Mouse (Mus musculus) lung, embryonic 16.5 days (tissue): Measurements from ENCODE around the gene Pold1. TPM values are rescaled to one million over a fixed set of nuclear protein-coding genes. Genes with fewer than 3 reads are reported as not detected.

Experiments
- ATAC-seq: fragments of 200-750 bp; cut with Nextera tagmentation; 2 replicates; pipeline ENCODE4 v1.8.0; 2017; ENCODE audit warnings: low read depth, mild to moderate bottlenecking, moderate library complexity
- H3K27ac ChIP-seq: fragments of 300-500 bp; sonication (generic); 2 replicates; pipeline ENCODE4 v1.5.1; 2014; ENCODE audit warnings: mild to moderate bottlenecking, control low read depth, low read length
- H3K27me3 ChIP-seq: fragments of 300-500 bp; sonication (generic); 2 replicates; pipeline ENCODE4 v1.6.1; 2014; ENCODE audit warnings: low read depth, low read length, mixed read lengths; ENCODE audit not compliant: control insufficient read depth, insufficient read depth
- H3K36me3 ChIP-seq: fragments of 300-500 bp; sonication (generic); 2 replicates; pipeline ENCODE4 v1.6.1; 2014; ENCODE audit warnings: low read length; ENCODE audit not compliant: control insufficient read depth, insufficient read depth
- H3K4me1 ChIP-seq: fragments of 300-500 bp; sonication (generic); replicated peaks from 2 replicates; pipeline ENCODE4 v1.6.1; 2014; ENCODE audit warnings: low read length, mixed read lengths; ENCODE audit not compliant: control insufficient read depth, insufficient read depth
- H3K4me2 ChIP-seq: fragments of 300-500 bp; sonication (generic); 2 replicates; pipeline ENCODE4 v1.6.1; 2014; ENCODE audit warnings: low read depth, low read length, control low read depth
- H3K4me3 ChIP-seq: fragments of 300-500 bp; sonication (generic); 2 replicates; pipeline ENCODE4 v1.5.1; 2014; ENCODE audit warnings: mild to moderate bottlenecking, low read length, control low read depth
- H3K9ac ChIP-seq: fragments of 300-500 bp; sonication (generic); 2 replicates; pipeline ENCODE4 v1.6.1; 2014; ENCODE audit warnings: low read length, control low read depth
- H3K9me3 ChIP-seq: fragments of 300-500 bp; sonication (generic); 2 replicates; pipeline ENCODE4 v1.6.1; 2016; ENCODE audit warnings: low read length; ENCODE audit not compliant: control insufficient read depth
- WGBS: fragments of 180-500 bp; shearing (Covaris S2); extraction: QIAGEN DNeasy Blood & Tissue Kit; methylation state at CpG from one replicate; pipeline ENCODE4 v1.1.7; 2014; 5-methylcytosine and 5-hydroxymethylcytosine counted together
- polyA plus RNA-seq: library from polyadenylated mRNA; unstranded; fragments of >200 nt; fragmentation: Nextera tagmentation; extraction: Ambion mirVana; gene quantifications from 2 replicates; pipeline ENCODE4 v1.2.1, GENCODE M21; 2015

The Pold1 gene
- polyA plus RNA-seq, 1 experiment from 2014 or later, result 100 TPM

DNA sequence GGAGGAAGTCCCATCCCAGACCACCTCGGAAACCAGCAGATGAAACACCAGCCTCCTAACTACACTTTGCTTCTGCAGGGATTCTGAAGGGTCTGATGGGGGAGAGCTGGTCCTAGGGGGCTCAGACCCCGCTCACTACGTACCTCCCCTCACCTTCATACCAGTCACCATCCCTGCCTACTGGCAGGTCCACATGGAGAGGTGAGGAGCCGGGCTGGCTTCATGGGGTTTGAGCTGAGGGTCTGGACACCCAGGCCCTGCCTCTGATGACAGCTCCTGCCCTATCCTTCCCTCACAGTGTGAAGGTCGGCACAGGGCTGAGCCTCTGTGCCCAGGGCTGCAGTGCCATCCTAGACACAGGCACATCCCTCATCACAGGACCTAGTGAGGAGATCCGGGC, 36.3 kb upstream of the Pold1 start:
- no peak for ATAC-seq
- WGBS, result 83% methylated on average over 6 of the region's 6 CpGs
- Histone ChIP-seq H3K4me3 (no peak overlapping the region), H3K9me3 (no peaks in the 10 kb centered on the region), H3K27me3 (peaks cover 28% of the 10 kb centered on the region), H3K9ac (no peak overlapping the region), H3K4me1 (peaks cover 18% of the 10 kb centered on the region), H3K36me3 (no peaks in the 10 kb centered on the region), H3K27ac (no peak overlapping the region), H3K4me2 (no peak overlapping the region)

DNA sequence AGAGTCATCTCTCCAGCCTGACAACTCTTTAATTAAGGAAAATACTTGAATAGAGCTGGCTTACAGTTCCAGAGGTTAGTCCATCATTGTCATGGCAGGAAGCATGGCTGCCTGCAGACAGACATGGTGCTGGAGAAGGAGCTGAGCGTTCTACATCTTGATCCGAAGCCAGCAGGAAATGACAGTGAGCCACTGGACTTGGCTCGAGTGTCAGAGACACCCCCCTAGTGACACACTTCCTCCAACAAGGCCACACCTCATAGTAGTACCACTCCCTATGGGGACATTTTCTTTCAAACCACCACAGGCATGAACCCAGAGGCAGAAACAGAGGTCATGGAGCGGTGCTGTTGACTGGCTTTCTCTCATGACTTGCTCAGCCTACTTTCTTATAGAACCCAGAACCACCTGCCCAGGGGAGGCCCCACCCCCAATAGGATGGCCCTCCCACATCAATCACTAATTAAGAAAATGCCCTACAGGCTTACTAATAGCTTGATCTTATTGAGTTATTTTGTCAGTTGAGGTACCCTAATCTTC, 35.7 kb upstream of the Pold1 start:
- peaks cover 12% of the 10 kb centered on the region for H3K4me1 ChIP-seq
- peaks cover 23% of the 10 kb centered on the region for H3K27me3 ChIP-seq
- WGBS, result 51% methylated on average over 4 of the region's 4 CpGs
- no peak overlapping the region for H3K27ac ChIP-seq
- no peak for ATAC-seq
- no peak overlapping the region for H3K9ac ChIP-seq
- no peaks in the 10 kb centered on the region for H3K36me3 ChIP-seq
- no peak overlapping the region for H3K4me2 ChIP-seq
- H3K4me3 ChIP-seq, result no peak overlapping the region
- H3K9me3 ChIP-seq, result no peaks in the 10 kb centered on the region

DNA sequence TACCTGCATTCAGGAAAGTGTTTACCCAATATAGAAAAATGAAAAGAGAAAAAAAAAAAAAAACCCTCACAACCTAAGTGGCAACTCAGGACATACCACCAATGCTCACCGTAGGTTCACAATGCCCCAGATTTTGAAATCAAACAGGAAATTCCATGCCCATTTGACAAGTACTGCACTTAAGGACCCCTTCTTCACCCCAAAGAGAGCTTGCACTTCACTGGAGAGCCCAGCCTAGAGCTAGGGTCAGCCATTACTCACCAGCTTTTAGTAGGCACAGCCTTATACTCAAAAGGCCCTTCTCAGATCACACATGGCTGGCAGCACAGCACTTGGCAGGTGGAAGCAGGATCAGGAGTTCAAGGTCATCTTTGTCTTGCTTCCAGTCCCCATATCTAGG, 34.5 kb upstream of the Pold1 start:
- 33% methylated on average over 1 of the region's 1 CpGs for WGBS
- Histone ChIP-seq H3K4me2 (no peak overlapping the region), H3K36me3 (no peaks in the 10 kb centered on the region), H3K27me3 (peaks cover 17% of the 10 kb centered on the region), H3K9me3 (peaks cover 3% of the 10 kb centered on the region; the same call in 1 of the 2 replicates), H3K4me1 (peaks cover 7% of the 10 kb centered on the region), H3K4me3 (no peak overlapping the region), H3K9ac (no peak overlapping the region), H3K27ac (peak overlapping the region; percentile 86)
- peak; percentile 87 for ATAC-seq

DNA sequence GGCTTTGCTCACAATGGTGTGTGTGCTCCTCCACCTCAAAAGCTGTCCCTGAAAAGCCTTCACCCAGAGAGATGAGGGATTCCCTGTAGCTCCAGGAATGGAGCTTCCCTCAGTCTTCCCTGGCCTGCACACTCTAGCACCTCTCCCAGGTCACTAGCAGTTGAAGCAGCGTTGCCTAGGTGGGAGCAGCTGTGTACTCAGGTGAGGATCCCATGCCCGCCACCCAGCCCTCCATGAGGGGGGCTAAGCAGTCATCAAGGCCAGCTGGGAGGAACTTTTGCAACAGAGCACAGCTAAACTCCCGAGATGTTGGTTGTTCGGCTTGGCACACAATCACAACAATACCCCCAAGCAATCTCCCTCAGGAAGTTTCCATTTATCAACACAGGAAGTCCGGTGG, 34.1 kb upstream of the Pold1 start:
- WGBS, result 28% methylated on average over 5 of the region's 5 CpGs
- no peak overlapping the region for H3K4me3 ChIP-seq
- H3K4me2 ChIP-seq, result no peak overlapping the region; the same call in 1 of the 2 replicates
- peaks cover 7% of the 10 kb centered on the region for H3K4me1 ChIP-seq
- ATAC-seq, result peak; percentile 64
- peaks cover 14% of the 10 kb centered on the region for H3K27me3 ChIP-seq
- peak overlapping the region; percentile 86 for H3K27ac ChIP-seq
- H3K9ac ChIP-seq, result no peak overlapping the region
- H3K36me3 ChIP-seq, result no peaks in the 10 kb centered on the region
- peaks cover 3% of the 10 kb centered on the region; the same call in 1 of the 2 replicates for H3K9me3 ChIP-seq

DNA sequence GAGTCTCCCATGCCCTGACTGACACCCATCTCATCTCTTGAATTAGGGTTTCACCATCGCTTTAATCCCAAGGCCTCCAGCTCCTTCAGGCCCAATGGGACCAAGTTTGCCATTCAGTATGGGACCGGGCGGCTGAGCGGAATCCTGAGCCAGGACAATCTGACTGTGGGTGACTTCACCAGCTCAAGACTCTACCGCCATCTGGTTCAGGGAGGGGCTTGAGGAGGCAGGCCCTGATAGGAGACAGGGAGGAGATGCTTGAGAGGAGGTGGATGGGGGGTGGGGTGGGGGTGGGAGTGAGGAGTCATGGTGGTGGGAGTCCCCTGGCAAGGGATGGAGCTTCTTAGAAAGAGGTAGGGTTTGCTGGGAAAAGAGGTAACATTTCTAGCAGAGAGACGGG, 33.0 kb upstream of the Pold1 start:
- Histone ChIP-seq H3K4me2 (no peak overlapping the region), H3K27me3 (peaks cover 5% of the 10 kb centered on the region; the same call in 1 of the 2 replicates), H3K36me3 (no peaks in the 10 kb centered on the region), H3K4me1 (peaks cover 7% of the 10 kb centered on the region), H3K27ac (0 out of 2 replicates have a peak overlapping the region, but pooled peaks have one; percentile 86), H3K4me3 (no peak overlapping the region), H3K9me3 (peaks cover 3% of the 10 kb centered on the region; the same call in 1 of the 2 replicates), H3K9ac (no peak overlapping the region)
- ATAC-seq, result no peak
- 71% methylated on average over 6 of the region's 6 CpGs for whole genome bisulfite sequencing

DNA sequence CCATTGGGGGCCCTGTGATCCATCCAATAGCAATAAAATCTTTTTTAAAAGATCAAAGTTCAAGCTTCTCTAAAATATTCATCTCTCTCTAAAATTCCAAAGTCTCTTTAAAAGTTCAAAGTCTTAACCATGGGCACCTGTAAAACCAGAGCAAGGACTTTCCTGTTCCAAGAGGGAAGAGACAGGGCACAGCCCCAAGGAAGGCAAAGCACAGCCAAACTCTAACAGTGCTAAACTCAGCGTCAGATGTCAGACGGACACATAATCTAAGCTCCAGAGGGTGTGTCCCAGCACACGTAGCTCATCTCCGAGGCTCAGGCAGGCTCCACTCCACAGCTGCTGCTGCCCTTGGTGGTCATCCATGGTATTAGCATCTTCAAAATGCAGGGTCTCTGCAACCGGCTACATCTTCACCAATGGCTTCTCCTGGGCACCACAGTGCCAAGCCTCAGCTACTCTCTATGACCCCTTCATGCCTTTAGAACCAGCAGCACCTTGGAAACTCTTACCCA, 27.7 kb upstream of the Pold1 start:
- Histone ChIP-seq H3K27ac (no peak overlapping the region), H3K4me2 (no peak overlapping the region), H3K4me1 (0 out of 2 replicates have a peak, but pooled peaks cover 3% of the 10 kb centered on the region), H3K27me3 (no peaks in the 10 kb centered on the region), H3K9ac (no peak overlapping the region), H3K4me3 (no peak overlapping the region), H3K36me3 (no peaks in the 10 kb centered on the region), H3K9me3 (peaks cover 3% of the 10 kb centered on the region; the same call in 1 of the 2 replicates)
- no peak for ATAC-seq
- 28% methylated on average over 5 of the region's 5 CpGs for WGBS

DNA sequence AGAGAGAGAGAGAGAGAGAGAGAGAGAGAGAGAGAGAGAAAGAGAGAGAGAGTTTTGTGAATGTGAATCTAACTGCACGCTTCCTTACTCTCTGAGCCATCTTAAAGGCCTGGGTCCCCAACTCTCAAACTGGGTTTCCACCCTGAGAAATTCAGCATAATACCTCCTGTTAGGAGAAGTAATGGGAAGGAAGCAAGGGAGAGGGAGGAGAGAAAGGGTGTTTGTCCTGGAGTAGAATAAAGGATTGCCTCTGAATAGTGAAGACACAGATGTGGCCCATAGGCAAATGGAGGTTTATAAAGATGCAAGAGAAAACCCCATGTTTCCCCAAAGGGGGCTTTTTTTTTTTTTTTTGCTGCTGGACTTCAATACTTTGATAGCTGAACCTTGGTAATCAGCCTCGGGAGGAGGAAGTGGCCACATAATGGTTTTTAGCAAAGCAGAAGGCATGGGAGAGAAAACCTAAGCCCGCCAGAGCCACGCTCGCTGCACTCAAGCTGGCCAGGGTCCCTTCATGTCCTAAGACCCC, 24.4 kb upstream of the Pold1 start:
- H3K9ac ChIP-seq, result 0 out of 2 replicates have a peak overlapping the region, but pooled peaks have one; percentile 39
- no peak for ATAC-seq
- H3K9me3 ChIP-seq, result no peaks in the 10 kb centered on the region
- 0 out of 2 replicates have a peak, but pooled peaks cover 5% of the 10 kb centered on the region for H3K4me1 ChIP-seq
- H3K27me3 ChIP-seq, result no peaks in the 10 kb centered on the region
- H3K27ac ChIP-seq, result no peak overlapping the region
- peak overlapping the region; percentile 28; the same call in 1 of the 2 replicates for H3K4me3 ChIP-seq
- 76% methylated on average over 5 of the region's 5 CpGs for WGBS
- H3K36me3 ChIP-seq, result no peaks in the 10 kb centered on the region
- peak overlapping the region; percentile 37 for H3K4me2 ChIP-seq

DNA sequence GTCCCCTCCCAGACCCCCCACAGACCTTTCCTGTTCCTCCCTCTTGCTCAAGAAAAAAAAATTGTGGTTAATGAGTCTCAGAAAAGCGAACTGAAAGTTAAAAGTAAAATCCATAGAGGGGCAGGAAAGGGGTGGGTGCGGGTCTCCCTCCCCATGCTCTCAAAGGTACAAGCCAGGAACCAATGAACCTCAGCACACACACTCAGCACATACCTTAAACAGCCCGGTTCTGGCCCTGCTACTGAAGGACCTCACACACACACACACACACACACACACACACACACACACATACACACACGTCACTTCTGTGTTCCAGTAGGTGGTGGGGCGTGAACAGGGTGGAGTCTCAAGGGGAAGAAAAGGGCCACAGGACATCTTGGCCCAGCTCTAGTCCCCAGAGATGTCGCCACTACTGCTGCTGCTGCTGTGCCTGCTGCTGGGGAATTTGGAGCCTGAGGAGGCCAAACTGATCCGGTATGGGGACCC, 23.6 kb upstream of the Pold1 start, which contains the start of gene Napsa:
Gene Napsa, plus strand, starts transcription at position 168 of the 489 bp plus-strand sequence.
- H3K4me1 ChIP-seq, result 0 out of 2 replicates have a peak, but pooled peaks cover 5% of the 10 kb centered on the region
- H3K36me3 ChIP-seq, result no peaks in the 10 kb centered on the region
- peak within 1 kb of the TSS; percentile 39; the same call in 1 of the 2 replicates for H3K9ac ChIP-seq
- 31% methylated on average over 7 of the region's 7 CpGs for WGBS
- peak within 1 kb of the TSS; percentile 28 for H3K4me3 ChIP-seq
- H3K27me3 ChIP-seq, result no peaks in the 10 kb centered on the region
- H3K9me3 ChIP-seq, result no peaks in the 10 kb centered on the region
- peak; percentile 76 for ATAC-seq
- H3K4me2 ChIP-seq, result peak within 1 kb of the TSS; percentile 37
- H3K27ac ChIP-seq, result peak within 1 kb of the TSS; percentile 53

DNA sequence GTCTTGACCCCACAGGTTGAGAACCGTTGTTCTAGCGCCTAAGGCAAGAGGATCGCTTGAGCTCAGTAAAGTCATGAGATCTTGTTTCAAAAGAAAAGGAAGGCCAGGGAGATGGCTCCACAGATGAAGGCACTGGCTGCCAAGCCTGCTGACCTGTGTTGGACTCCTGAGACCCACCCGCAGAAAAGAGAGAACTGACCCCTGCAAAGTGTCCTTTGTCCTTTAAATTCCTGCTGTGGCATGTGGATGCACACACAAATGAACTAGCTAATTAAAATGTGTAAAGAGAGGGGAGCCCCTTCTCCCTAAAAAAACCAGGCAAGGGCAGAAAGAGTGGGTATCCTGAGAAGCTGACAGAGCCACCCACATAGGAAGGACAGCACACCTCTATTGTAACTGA, 23.2 kb upstream of the Pold1 start:
- H3K4me1 ChIP-seq, result 0 out of 2 replicates have a peak, but pooled peaks cover 5% of the 10 kb centered on the region
- H3K9me3 ChIP-seq, result no peaks in the 10 kb centered on the region
- no peak overlapping the region for H3K9ac ChIP-seq
- H3K4me2 ChIP-seq, result no peak overlapping the region
- no peaks in the 10 kb centered on the region for H3K27me3 ChIP-seq
- no peaks in the 10 kb centered on the region for H3K36me3 ChIP-seq
- ATAC-seq, result no peak
- H3K27ac ChIP-seq, result peak overlapping the region; percentile 53; the same call in 1 of the 2 replicates
- 73% methylated on average over 4 of the region's 4 CpGs for WGBS
- no peak overlapping the region for H3K4me3 ChIP-seq
